Mouse (Mus musculus): ENCODE results near the gene Apbb2. TPM values are rescaled to one million over a fixed set of nuclear protein-coding genes. Genes with fewer than 3 reads are reported as not detected.

The Apbb2 gene
- polyA plus RNA-seq, 1 experiment from 2014 or later = 48.9 TPM

GRCm38 (mm10) chr5:66342285-66342684 is 276.3 kb downstream of the Apbb2 start:
- peaks cover 13% of the 10 kb centered on the region for H3K4me1 ChIP-seq (ENCODE audit: insufficient read depth, low read depth, low read length)
- no peak overlapping the region for H3K4me2 ChIP-seq (replicated peaks; ENCODE audit: low read depth, low read length)
- H3K9ac ChIP-seq (replicated peaks; ENCODE audit: low read depth) = no peak overlapping the region
- no peaks in the 10 kb centered on the region for H3K36me3 ChIP-seq (ENCODE audit: insufficient read depth, low read length)
- WGBS = 70% methylated on average over 9 of the region's 9 CpGs
- H3K4me3 ChIP-seq (ENCODE audit: low read depth, low read length) = no peak overlapping the region
- ATAC-seq (no peak), DNase-seq (ENCODE audit: low spot score) (no peak)
- no peak for TF ChIP-seq CTCF (IDR thresholded peaks at IDR 0.05)
- no peak for TF ChIP-seq EP300 (IDR thresholded peaks at IDR 0.05)
- H3K27ac ChIP-seq (ENCODE audit: low read length) = no peak overlapping the region
- no peaks in the 10 kb centered on the region for H3K27me3 ChIP-seq (replicated peaks; ENCODE audit: insufficient read depth, low read length)
- H3K9me3 ChIP-seq (ENCODE audit: low read length) = no peaks in the 10 kb centered on the region

- no peaks in the 10 kb centered on the region for H3K36me3 ChIP-seq (ENCODE audit: insufficient read depth, low read length)
- no peaks in the 10 kb centered on the region for H3K9me3 ChIP-seq (ENCODE audit: low read length)
- H3K4me3 ChIP-seq (ENCODE audit: low read depth, low read length) = no peak overlapping the region
- H3K9ac ChIP-seq (replicated peaks; ENCODE audit: low read depth) = no peak overlapping the region
- H3K4me2 ChIP-seq (replicated peaks; ENCODE audit: low read depth, low read length) = no peak overlapping the region
- ATAC-seq (no peak), DNase-seq (ENCODE audit: low spot score) (no peak)
- H3K27ac ChIP-seq (ENCODE audit: low read length) = no peak overlapping the region
- peaks cover 15% of the 10 kb centered on the region for H3K4me1 ChIP-seq (ENCODE audit: insufficient read depth, low read depth, low read length)
- TF ChIP-seq CTCF (IDR thresholded peaks at IDR 0.05) = no peak
- TF ChIP-seq EP300 (IDR thresholded peaks at IDR 0.05) = no peak
- no peaks in the 10 kb centered on the region for H3K27me3 ChIP-seq (replicated peaks; ENCODE audit: insufficient read depth, low read length)
- WGBS = 48% methylated on average over 10 of the region's 10 CpGs
Observed at GRCm38 (mm10) chr5:66341848-66342247, 276.7 kb downstream of the Apbb2 start.

- H3K27me3 ChIP-seq (replicated peaks; ENCODE audit: insufficient read depth, low read length) = no peaks in the 10 kb centered on the region
- H3K9me3 ChIP-seq (ENCODE audit: low read length) = no peaks in the 10 kb centered on the region
- no peaks in the 10 kb centered on the region for H3K36me3 ChIP-seq (ENCODE audit: insufficient read depth, low read length)
- DNase-seq (ENCODE audit: low spot score) (no peak), ATAC-seq (no peak)
- H3K4me1 ChIP-seq (ENCODE audit: insufficient read depth, low read depth, low read length) = peaks cover 15% of the 10 kb centered on the region
- no peak overlapping the region for H3K4me2 ChIP-seq (replicated peaks; ENCODE audit: low read depth, low read length)
- no peak overlapping the region for H3K9ac ChIP-seq (replicated peaks; ENCODE audit: low read depth)
- H3K4me3 ChIP-seq (ENCODE audit: low read depth, low read length) = no peak overlapping the region
- no peak overlapping the region for H3K27ac ChIP-seq (ENCODE audit: low read length)
- TF ChIP-seq CTCF (IDR thresholded peaks at IDR 0.05) = no peak
- no peak for TF ChIP-seq EP300 (IDR thresholded peaks at IDR 0.05)
- WGBS = 75% methylated on average over 17 of the region's 17 CpGs
Observed at GRCm38 (mm10) chr5:66340356-66341102, 278.1 kb downstream of the Apbb2 start.

GRCm38 (mm10) chr5:66338583-66338982 is 280.0 kb downstream of the Apbb2 start:
- 43% methylated on average over 7 of the region's 7 CpGs for WGBS
- Histone ChIP-seq H3K27me3 (replicated peaks; ENCODE audit: insufficient read depth, low read length) (no peaks in the 10 kb centered on the region), H3K4me3 (ENCODE audit: low read depth, low read length) (no peak overlapping the region), H3K4me2 (replicated peaks; ENCODE audit: low read depth, low read length) (no peak overlapping the region), H3K9me3 (ENCODE audit: low read length) (no peaks in the 10 kb centered on the region), H3K36me3 (ENCODE audit: insufficient read depth, low read length) (no peaks in the 10 kb centered on the region), H3K27ac (ENCODE audit: low read length) (no peak overlapping the region), H3K4me1 (ENCODE audit: insufficient read depth, low read depth, low read length) (peaks cover 15% of the 10 kb centered on the region), H3K9ac (replicated peaks; ENCODE audit: low read depth) (no peak overlapping the region)
- TF ChIP-seq CTCF (IDR thresholded peaks at IDR 0.05) = peak; percentile 61
- no peak for TF ChIP-seq EP300 (IDR thresholded peaks at IDR 0.05)
- ATAC-seq (no peak), DNase-seq (ENCODE audit: low spot score) (peak; percentile 44)

GRCm38 (mm10) chr5:66337969-66338345 is 280.6 kb downstream of the Apbb2 start:
- Histone ChIP-seq H3K27me3 (replicated peaks; ENCODE audit: insufficient read depth, low read length) (no peaks in the 10 kb centered on the region), H3K4me1 (ENCODE audit: insufficient read depth, low read depth, low read length) (peaks cover 15% of the 10 kb centered on the region), H3K36me3 (ENCODE audit: insufficient read depth, low read length) (no peaks in the 10 kb centered on the region), H3K4me2 (replicated peaks; ENCODE audit: low read depth, low read length) (peak overlapping the region; percentile 54), H3K9me3 (ENCODE audit: low read length) (no peaks in the 10 kb centered on the region), H3K4me3 (ENCODE audit: low read depth, low read length) (peak overlapping the region; percentile 19; the same call in 1 of the 2 replicates), H3K27ac (ENCODE audit: low read length) (no peak overlapping the region), H3K9ac (replicated peaks; ENCODE audit: low read depth) (peak overlapping the region; percentile 8)
- TF ChIP-seq EP300 (IDR thresholded peaks at IDR 0.05) (no peak), CTCF (IDR thresholded peaks at IDR 0.05) (no peak)
- WGBS = 23% methylated on average over 6 of the region's 6 CpGs
- DNase-seq (ENCODE audit: low spot score) (peak; percentile 55), ATAC-seq (peak; percentile 81)

GRCm38 (mm10) chr5:66337025-66337968 is 281.3 kb downstream of the Apbb2 start:
- ATAC-seq (peak; percentile 86), DNase-seq (ENCODE audit: low spot score) (peak; percentile 50)
- no peak for TF ChIP-seq CTCF (IDR thresholded peaks at IDR 0.05)
- TF ChIP-seq EP300 (IDR thresholded peaks at IDR 0.05) = no peak
- H3K36me3 ChIP-seq (ENCODE audit: insufficient read depth, low read length) = no peaks in the 10 kb centered on the region
- H3K4me3 ChIP-seq (ENCODE audit: low read depth, low read length) = peak overlapping the region; percentile 19
- H3K4me1 ChIP-seq (ENCODE audit: insufficient read depth, low read depth, low read length) = peaks cover 15% of the 10 kb centered on the region
- H3K4me2 ChIP-seq (replicated peaks; ENCODE audit: low read depth, low read length) = peak overlapping the region; percentile 54
- H3K9me3 ChIP-seq (ENCODE audit: low read length) = no peaks in the 10 kb centered on the region
- H3K27me3 ChIP-seq (replicated peaks; ENCODE audit: insufficient read depth, low read length) = no peaks in the 10 kb centered on the region
- H3K27ac ChIP-seq (ENCODE audit: low read length) = no peak overlapping the region
- peak overlapping the region; percentile 8; the same call in 1 of the 2 replicates for H3K9ac ChIP-seq (replicated peaks; ENCODE audit: low read depth)
- 9% methylated on average over 35 of the region's 38 CpGs for WGBS

Data from lung, postnatal 0 days (tissue).